Mouse (Mus musculus): ENCODE results near the gene Ndufaf2.

Gene Ndufaf2

GRCm38 (mm10) chr13:108158465-108159240 is at the start of gene Ndufaf2, which contains the start of gene Ercc8:
Ndufaf2 (minus strand) TSS chr13:108158623.
Ercc8 (plus strand) TSS chr13:108158731.
- peak; percentile 95 to 97 for DNase-seq

GRCm38 (mm10) chr13:108208090-108208489 is 49.7 kb upstream of the Ndufaf2 start:
- no peak for DNase-seq

- DNase-seq, result no peak
These were observed 49.0 kb upstream of the Ndufaf2 start for GRCm38 (mm10) chr13:108207447-108207846.

- DNase-seq, result no peak
These were observed 46.4 kb upstream of the Ndufaf2 start for GRCm38 (mm10) chr13:108204857-108205256.

GRCm38 (mm10) chr13:108195474-108195873 is 37.1 kb upstream of the Ndufaf2 start:
- DNase-seq, result no peak

GRCm38 (mm10) chr13:108191074-108191720 is 32.8 kb upstream of the Ndufaf2 start:
- DNase-seq, result peak; percentile 40 to 59

- no peak for DNase-seq
These were observed 29.6 kb upstream of the Ndufaf2 start for GRCm38 (mm10) chr13:108187994-108188393.

GRCm38 (mm10) chr13:108185530-108185929 is 27.1 kb upstream of the Ndufaf2 start:
- no peak for DNase-seq

- no peak for DNase-seq
These were observed 26.4 kb upstream of the Ndufaf2 start for GRCm38 (mm10) chr13:108184743-108185255.

- DNase-seq, result no peak
These were observed 22.4 kb upstream of the Ndufaf2 start for GRCm38 (mm10) chr13:108180821-108181220.

- no peak for DNase-seq
These were observed 21.2 kb upstream of the Ndufaf2 start for GRCm38 (mm10) chr13:108179618-108180017.

- no peak for DNase-seq
These were observed 12.1 kb upstream of the Ndufaf2 start for GRCm38 (mm10) chr13:108170511-108170910.

- no peak for DNase-seq
These were observed 11.6 kb upstream of the Ndufaf2 start for GRCm38 (mm10) chr13:108170002-108170401.

- no peak for DNase-seq
These were observed 6.2 kb upstream of the Ndufaf2 start for GRCm38 (mm10) chr13:108164621-108165020.

- DNase-seq, result no peak
These were observed 5.5 kb upstream of the Ndufaf2 start for GRCm38 (mm10) chr13:108163912-108164311.

GRCm38 (mm10) chr13:108159963-108160362 is 1.5 kb upstream of the Ndufaf2 start:
- no peak for DNase-seq

- no peak for DNase-seq
These were observed 785 bp upstream of the Ndufaf2 start for GRCm38 (mm10) chr13:108159241-108159575.

- DNase-seq, result no peak
These were observed 525 bp downstream of the Ndufaf2 start for GRCm38 (mm10) chr13:108157732-108158464.

- DNase-seq, result no peak
These were observed 1.3 kb downstream of the Ndufaf2 start for GRCm38 (mm10) chr13:108157156-108157555.

GRCm38 (mm10) chr13:108152650-108153372 is 5.6 kb downstream of the Ndufaf2 start:
- peak in 1 of 2 experiments; percentile 73 for DNase-seq

GRCm38 (mm10) chr13:108151782-108152181 is 6.6 kb downstream of the Ndufaf2 start:
- peak in 1 of 2 experiments; percentile 40 for DNase-seq

GRCm38 (mm10) chr13:108144086-108144485 is 14.3 kb downstream of the Ndufaf2 start:
- DNase-seq, result no peak
